Mouse (Mus musculus): Measurements from ENCODE around the gene Tnr. TPM values are rescaled to one million over a fixed set of nuclear protein-coding genes. Genes with fewer than 3 reads are reported as not detected.

Gene Tnr
- total RNA-seq, 1 experiment from 2014 or later: 2.7 TPM

DNA sequence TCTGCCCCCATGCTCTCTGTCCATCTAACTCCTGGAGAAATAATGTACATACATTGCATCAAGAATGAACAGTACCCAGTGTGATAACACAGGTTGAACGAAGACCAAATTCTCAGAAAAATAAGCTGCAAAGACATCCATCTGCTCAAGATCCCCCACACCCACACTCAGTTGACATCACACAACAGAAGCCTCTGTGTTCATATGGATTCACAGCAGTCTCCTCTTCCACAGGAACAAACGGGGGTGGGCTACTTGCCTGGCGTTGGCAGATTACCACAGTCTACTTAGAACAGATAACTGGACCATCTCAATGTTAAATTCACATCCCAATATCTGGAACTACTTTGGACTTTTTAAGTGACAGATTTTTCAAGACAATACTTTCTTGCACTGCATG is 349.3 kb downstream of the Tnr start:
- no peak for DNase-seq

DNA sequence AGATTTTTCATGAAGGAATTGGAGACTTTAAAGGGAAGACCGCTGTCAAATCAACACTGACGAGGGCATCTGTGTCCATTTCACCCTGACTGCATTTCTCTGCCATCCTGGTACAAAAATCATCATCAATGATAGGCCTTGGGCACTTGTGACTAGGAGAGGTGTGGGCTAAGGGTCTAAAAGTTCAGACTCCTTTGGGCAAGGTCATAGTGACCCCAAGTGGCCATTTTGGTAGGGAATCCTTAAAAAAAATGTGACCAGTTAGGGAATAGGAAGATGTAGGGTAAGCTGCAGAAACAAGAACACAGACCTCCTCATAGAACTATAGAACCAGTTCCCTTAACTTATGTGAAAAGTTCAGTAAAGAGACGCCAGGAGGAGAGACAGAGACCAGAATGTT is 355.1 kb downstream of the Tnr start:
- DNase-seq: no peak

DNA sequence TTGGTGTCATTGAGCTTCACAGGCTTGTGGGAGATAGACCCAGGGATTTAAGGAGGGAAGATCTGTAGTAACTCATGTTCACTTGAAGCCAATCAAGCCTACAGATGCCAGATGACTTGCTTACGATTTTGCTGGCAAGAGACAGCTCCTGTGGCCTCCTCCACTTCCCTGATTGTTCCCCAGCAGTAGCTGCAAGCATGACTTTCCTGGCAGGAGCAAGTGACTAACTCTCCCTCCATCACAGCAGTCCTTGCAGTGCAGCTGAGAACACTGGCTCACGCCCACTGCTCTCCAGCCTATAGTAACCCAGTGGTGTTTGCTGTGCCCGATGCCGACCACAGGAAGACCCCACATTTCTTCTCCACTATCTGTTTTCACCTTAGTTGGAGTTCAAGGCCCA is 356.3 kb downstream of the Tnr start:
- no peak for DNase-seq

DNA sequence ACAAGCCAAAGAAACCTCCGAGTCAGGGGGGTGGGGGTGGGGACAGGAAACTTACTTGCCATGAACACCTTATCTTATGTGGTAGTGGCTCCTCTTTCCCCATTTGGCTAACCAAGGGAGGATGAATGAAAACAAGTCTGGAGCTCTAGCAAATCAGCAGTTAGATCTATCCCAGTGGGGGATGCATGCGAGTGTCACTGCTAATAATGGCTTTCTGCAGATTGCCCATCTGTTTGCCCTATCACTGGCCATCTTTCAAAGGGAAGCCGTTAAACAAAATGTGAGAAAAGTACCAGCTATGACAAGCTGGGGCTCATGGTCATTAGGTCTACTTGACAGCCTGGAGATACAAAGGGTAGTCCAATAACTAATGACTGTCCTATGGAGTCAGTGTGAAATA is 361.9 kb downstream of the Tnr start:
- DNase-seq: no peak

DNA sequence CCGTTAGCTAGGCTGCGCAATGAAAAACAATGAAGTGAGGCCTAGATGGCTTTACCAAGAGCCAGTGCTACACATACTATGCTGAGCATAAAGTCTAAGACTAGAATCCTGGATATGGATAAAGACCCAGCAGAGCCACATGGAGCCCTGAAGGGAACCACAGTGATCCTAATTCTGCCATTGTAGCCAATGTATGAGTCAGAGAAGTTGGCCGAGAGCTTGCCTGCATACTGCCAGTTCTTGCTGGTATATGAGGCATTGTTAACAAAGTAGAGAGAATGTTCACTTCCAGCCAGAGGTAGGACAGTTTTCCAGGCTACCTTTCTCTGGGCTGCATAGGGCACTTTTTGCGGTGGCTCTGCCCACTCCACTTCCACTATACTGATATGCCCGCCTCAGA is 365.0 kb downstream of the Tnr start:
- no peak for DNase-seq

DNA sequence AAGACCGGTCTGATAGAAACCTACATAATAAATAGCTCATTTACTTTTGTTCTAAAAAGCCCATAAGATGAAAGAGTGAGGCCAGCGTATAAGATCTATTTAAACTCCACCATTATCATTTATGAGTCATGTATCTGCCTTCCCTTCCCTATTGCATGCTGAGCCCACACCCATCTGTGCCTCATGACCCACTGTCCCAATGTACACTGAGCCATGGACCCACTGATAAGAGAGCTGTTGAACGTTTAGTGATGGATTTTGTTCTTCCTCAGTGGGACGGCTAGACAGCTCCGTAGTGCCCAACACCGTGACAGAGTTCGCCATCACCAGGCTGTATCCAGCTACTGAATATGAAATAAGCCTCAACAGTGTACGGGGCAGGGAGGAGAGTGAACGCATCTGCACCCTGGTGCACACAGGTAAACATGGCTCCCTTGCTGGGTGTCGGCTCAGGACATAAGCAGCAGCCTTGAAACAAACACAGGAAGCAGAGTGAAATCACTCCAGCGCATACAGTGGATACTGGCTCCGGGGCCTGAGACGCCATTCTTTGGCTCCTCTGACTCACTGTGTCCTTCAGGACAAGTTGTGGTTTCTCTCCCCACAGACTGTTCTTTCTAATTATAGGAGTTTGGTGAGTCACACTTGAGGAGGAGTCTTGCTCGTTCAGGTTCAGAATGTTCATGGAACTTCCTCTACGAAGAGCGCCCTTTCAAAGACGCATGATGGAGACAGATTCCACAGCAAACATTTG is 365.6 kb downstream of the Tnr start:
- DNase-seq: peak; percentile 55

DNA sequence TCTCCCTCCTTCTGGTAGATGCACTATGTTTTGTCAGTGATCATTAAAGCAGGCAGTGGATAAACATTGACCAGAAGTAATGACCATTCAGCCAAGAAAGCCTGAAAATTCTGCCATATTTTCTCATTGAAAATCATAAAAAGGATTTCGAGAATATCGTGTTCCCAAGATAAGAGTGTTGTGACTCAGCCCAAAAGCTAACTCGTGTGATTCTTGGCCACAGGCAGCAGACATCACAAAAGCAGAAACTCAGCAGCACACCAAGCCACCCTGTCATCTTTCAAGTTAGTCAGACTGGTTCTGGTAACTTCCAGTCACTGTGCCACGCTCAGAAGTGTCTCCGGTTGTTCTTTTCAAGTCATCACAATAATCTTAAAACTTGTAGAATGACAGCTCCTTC is 367.0 kb downstream of the Tnr start:
- DNase-seq: no peak

DNA sequence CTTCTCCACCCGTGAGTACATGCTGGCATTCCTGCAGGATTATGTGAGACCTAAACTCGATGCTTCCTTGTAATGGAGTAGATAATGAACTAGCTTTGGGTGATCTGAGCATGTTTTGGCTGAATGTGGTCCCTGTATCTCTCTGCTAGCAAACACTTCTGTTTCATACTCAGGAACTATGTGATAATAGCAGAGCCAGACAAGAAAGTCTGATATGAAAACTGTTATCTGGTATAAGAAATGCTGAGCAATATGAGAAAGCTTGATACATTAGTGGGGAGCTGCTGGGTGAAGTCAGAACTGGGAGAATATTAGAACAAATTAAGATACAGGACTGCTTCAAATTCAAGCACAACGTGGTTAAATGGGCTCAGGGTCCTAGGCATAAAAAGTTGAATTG is 371.5 kb downstream of the Tnr start:
- DNase-seq: no peak

DNA sequence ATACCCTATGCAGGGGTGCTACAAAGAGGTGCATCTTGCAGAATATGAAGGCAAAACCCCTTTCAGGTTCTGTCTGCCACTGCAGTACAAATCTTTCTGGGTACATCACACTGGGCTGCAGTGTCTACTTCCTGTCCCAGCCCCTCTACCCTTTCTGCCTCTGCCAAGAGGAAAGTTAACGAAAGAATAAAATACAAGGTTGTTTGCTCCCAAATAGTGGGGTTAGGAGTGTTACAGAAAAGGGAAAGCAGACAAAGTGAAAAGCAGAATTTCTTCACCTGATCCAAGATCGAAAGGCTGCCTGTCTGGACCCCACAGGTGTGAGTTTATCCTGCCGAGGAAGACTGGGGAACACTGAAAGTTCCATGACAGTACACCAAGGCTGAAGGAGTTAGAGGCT is 376.4 kb downstream of the Tnr start:
- DNase-seq: no peak

DNA sequence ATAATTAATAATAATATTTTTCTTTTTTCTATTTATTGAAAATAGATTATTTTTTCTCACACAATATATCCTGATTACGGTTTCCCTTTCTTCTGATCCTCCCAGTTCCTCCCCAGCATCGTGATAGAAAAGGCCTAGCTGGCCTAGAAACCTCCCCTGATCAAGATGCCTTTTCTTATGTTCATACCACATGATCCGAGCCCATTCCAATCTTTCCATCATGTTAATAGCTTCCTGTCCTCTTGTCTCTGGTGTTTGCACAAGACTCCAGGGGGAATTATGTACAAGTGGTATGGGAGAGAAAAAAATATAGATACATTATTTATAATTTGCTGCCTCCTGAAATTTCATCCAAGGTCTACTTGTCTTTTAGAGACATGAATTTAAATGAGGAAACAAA is 377.1 kb downstream of the Tnr start:
- DNase-seq: no peak

DNA sequence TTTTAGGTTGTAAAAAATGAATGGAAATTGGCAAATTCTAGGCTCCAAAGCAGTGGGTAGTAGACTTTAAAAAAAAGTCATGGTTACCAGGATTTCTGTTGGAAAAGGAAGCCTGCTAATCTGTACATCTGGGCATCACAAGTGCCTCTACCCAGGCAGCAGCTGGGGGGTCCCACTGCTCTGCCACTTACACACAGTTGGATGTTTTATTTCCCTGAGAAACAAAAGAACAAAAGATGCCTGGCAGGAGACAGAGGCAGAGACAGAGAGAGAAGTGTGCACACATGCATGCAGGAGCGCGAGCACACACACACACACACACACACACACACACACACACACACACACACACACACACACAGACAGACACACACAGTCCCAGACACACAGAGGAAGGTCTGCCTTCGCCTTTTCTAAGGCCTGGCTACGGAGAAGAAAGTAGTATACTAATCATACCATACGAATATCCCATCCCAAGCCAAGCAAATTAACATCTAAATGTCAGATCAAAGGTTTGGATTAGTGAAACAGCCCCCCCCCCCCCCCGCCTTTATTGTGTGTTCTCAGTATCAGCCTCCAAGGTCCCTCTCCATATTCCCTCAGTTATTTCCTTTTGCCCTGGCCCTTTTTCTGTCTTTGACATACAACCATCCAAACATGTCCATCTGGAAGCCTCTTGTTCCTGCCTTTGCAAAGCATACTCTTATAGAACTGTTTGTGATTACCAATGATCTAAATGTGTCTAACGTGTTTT is 378.0 kb downstream of the Tnr start:
- DNase-seq: no peak

DNA sequence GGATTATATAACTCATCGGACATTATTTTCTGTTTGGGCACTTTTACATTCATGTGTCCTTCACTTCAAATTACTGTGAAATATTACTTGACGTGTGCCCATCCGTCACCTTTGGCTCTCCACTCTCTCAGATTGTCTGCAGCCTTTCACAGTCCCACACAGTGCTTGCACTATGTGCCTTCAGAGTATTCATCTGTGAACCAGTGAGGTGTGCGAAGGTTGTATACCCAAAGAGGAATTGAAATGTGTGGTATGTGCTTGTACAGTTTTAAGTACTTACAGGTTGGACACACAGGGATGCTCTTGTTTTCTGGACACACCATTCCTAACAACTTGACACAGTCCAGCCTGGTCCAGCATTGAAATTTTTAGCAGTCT is 378.5 kb downstream of the Tnr start:
- DNase-seq: no peak

DNA sequence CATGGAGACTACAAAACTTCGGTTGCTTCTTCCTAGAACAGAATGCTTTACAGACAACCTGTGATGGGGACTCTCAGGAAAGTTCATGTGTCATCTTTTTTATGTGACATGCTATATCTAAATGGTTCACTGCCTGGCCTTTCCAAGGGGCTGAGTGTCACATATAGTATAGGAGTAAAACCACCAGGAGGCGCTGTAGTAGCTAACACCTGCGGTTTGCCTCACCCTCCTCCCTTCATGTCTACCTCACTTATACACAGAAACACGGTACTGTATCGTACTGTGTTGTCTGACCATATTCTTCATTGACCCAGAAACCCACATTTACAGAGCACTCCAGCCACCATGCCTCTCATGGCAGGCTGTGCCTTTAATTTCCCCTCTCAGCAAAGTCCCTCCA is 387.4 kb downstream of the Tnr start:
- DNase-seq: peak; percentile 69

DNA sequence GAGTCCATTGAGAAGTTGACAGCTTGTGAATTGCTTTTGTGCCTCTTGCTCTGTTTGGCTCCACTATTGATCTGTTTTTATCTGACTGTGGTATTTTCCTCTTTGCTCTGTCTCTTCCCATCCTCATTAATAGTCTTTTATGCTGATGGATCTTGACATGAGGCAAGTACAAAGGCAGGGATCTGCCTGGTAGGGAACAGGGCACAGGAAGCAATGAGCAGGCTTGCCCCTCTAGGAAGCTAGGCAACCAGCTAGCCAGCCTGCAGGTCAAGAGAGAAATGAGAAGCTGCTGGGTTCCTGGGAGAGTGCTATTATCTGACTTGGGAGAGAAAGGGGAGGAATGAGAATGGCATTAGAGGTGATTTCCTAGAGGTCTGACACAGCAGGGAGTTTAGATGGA is 391.2 kb downstream of the Tnr start:
- DNase-seq: no peak

DNA sequence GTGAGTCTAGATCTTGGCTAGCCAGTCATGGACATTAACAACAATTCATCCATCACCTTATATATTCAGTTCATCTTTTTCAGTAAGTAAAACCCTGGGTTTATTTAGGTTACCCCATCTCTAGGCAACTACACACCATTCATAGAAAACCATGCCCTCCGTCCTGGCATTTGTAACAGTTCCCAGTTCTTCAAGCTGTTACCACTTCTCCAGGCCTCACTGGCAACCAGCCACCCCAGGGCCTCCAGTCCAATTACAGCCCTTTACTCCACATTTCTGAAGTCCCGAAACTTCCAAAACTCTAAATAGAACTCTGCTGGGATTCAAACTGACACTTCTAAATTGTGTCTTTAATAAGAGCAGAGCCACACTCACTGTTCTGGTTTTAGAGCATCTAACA is 397.0 kb downstream of the Tnr start:
- peak; percentile 40 for DNase-seq

DNA sequence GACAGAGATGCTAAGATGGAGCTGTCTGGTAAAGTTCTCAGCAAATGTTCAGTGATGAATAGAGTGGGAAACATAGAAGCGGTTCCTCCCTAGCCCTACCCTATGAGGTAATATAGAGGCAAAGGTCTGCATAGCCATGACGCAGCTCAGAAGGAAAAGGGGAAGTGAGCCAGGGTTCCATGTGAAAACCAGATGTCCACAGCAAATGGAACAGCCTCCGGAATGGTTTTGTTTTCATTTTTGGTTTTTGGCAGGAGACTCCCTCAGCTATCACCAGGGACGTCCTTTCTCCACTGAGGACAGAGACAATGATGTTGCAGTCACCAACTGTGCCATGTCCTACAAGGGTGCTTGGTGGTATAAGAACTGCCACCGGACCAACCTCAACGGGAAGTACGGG is 399.4 kb downstream of the Tnr start:
- DNase-seq: no peak

DNA sequence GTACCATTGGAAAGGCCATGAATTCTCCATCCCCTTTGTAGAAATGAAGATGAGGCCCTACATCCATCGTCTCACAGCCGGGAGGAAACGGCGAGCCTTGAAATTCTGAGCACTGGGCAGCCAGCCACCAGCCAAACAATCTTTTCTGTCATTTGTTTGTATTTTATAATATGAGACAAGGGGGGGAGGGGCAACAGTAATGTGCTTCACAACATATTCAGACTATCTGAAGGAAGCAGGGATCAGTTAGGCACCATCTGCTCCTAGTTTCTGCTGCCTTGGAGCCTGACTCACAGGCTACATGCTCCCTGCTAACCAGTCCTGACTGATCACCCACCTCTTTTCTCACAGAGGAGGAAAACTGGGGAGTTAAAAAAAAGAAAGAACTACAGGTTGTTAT is 400.5 kb downstream of the Tnr start:
- no peak for DNase-seq

DNA sequence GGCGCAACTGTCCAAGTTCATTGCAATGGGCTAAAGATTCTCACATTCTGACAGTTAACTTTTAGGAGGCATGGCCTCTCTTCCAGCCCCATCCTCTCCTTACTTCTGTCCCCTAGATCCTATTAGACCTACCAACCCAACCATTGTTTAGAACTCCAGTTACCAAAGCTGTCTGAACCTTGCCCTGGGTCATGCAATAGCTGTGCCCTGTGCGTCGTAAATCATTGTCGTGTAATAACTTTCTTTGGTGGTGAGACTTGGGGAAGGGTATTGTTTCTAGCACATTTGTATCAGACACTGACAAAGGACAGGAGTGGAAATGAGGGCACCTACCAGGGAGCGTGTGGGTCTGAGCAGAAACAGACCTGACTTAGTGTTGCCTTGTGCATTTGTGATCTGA is 401.1 kb downstream of the Tnr start:
- no peak for DNase-seq

DNA sequence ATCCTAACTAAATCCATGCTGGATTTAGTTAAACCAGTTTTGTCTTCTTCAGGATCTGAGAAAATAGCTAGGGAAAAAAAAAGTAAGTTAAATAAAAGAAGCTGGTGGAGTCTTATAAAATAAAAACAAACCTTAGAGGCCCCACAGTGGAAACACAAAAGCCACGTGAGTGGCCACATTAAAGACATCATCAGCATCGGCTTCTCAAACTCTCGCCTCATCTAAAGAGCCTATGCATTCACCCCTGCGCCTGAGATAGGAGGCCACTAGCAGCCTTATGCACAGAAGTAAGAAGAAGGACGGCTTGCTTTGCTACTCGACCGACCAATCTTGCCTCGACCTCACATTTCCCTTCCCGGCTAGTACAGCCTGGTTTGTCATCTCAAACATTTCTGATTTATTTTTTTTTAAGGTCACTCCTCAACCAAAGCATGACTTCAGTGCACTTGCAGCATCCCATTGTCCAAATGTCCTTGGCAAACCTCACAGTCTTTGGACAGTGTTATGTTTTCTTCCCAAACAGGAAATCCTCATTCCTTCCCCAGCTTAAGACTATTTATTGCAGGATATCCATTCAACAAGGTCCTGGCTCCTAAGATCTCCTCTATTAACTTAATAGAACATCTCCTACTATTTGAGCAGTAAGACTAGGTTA is 405.2 kb downstream of the Tnr start:
- DNase-seq: peak; percentile 36

DNA sequence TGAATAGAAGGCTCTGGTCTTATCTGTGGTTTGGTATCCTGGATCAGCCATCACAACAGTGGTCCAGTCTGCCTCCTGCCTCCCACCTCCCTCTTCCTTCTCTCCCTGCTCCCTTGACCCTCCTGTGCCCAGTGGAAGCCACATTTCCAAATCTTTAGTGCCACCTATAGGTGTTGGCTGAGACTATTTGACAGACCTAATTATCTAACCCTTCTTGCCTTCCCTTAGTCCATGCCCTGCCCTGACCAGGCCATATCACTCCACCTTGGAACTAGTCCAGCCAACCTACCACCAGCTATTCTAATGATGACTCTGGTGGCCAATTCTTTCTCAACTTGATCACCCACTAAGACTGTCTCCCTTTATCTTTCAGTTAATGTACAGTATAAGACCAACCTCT is 408.5 kb downstream of the Tnr start:
- DNase-seq: no peak

DNA sequence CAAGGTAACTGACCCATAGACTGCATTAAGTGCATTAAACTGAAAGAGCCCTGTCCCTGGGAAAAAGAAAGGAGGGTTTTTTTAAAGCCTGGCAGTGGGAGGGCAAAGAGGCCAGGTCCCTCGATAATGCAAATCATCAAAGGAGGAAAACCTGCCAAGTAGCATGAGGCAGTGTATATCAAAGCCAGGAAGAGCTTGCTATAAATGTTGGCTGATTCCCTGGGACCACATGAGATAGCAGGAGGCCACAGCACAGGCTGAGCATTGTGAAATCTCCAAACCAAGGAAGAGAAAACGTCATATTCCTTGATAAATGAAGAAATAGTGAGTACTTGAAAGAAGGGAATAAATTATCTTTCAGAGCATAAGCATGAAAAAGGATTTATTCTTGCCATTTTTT is 409.0 kb downstream of the Tnr start:
- DNase-seq: no peak

DNA sequence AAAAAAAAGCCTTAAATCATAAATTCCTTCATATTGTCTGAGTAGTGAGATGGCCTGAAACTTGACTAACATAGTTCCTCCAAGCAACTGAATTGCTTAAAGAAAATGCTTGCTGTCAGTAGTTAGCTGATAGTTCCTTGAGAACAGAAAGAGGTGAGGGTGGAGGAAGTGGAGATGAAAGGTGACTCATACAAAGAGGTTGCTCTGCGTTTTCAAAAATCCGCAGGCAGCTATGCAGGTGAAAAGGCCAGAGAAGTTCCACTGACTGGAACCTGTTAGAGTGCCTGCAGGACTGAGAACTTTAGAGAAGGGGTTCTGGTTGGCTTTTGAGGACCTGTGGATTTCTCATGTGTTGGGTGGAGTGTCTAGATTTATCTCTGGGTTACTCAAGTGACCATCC is 414.9 kb downstream of the Tnr start:
- DNase-seq: no peak

DNA sequence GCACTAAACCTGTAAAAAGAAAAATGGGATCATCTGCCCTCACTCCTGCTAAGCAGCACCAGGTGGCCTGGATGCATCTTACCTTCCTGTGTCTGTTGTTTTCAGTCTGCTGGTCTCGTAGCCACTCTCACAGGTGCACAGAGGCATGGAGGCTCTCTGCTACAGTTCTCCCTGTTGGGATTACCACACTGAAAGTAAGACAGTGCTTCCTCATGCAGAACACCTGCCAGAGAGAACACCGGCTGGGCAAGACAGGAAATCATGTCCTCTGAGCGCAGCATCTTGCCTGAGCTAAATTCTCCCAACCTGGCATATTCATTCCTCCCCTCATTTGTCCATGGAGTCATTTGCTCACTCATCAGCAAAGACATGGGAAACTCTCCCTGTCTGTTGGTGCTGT is 415.8 kb downstream of the Tnr start:
- no peak for DNase-seq

DNA sequence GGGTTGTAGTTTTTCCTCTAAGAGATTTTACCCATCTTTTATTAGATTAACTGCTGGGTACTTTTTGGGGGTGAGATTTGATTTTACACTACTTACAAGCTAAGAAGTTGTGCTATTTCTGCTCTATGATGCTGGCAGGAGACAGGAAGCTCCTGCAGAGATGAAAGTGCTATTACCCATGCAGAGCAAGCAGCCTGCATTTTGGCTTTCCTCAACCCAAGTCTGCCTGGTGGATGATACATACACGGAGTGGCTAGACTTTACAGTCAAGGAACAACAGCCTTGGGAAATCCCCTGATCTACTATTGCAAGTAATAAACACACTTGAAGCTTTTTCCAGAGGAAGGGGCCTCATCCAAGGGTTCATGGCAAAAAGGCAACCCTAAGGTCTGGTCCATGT is 430.0 kb downstream of the Tnr start:
- DNase-seq: no peak

Measured in adrenal gland, postnatal 14 days (tissue).